Mouse (Mus musculus): Measurements from ENCODE around the gene Hoxa3.
A peak's percentile ranks its signal among the peaks of the same experiment; 100 is the strongest.

Hoxa3 gene

GRCm38 (mm10) chr6:52246916-52247315 lies 33.8 kb upstream of the Hoxa3 start:
- no peak for DNase-seq (ENCODE audit: low read depth, low spot score)

GRCm38 (mm10) chr6:52246403-52246803 lies 33.3 kb upstream of the Hoxa3 start:
- no peak for DNase-seq (ENCODE audit: low read depth, low spot score)

- DNase-seq (ENCODE audit: low read depth, low spot score), result no peak
These were observed 32.6 kb upstream of the Hoxa3 start, which contains the start of gene Hoxa11 for GRCm38 (mm10) chr6:52245757-52246142. Gene Hoxa11 (minus strand): TSS chr6:52245810.

- no peak for DNase-seq (ENCODE audit: low read depth, low spot score)
These were observed 32.1 kb upstream of the Hoxa3 start for GRCm38 (mm10) chr6:52245040-52245756.

GRCm38 (mm10) chr6:52244471-52245039 lies 31.4 kb upstream of the Hoxa3 start:
- no peak for DNase-seq (ENCODE audit: low read depth, low spot score)

- DNase-seq (ENCODE audit: low read depth, low spot score), result no peak
These were observed 30.6 kb upstream of the Hoxa3 start for GRCm38 (mm10) chr6:52243681-52244121.

GRCm38 (mm10) chr6:52242801-52243332 lies 29.7 kb upstream of the Hoxa3 start:
- DNase-seq (ENCODE audit: low read depth, low spot score), result no peak

- DNase-seq (ENCODE audit: low read depth, low spot score), result no peak
These were observed 28.0 kb upstream of the Hoxa3 start for GRCm38 (mm10) chr6:52241001-52241621.

- peak; percentile 35 for DNase-seq (ENCODE audit: low read depth, low spot score)
These were observed 27.4 kb upstream of the Hoxa3 start, which contains the start of gene Hoxa10 for GRCm38 (mm10) chr6:52240389-52241000. Gene Hoxa10 (minus strand): TSS chr6:52240854.

- no peak for DNase-seq (ENCODE audit: low read depth, low spot score)
These were observed 26.7 kb upstream of the Hoxa3 start for GRCm38 (mm10) chr6:52239625-52240388.

- DNase-seq (ENCODE audit: low read depth, low spot score), result no peak
These were observed 25.8 kb upstream of the Hoxa3 start for GRCm38 (mm10) chr6:52238976-52239375.

GRCm38 (mm10) chr6:52238155-52238545 lies 25.0 kb upstream of the Hoxa3 start:
- no peak for DNase-seq (ENCODE audit: low read depth, low spot score)

- no peak for DNase-seq (ENCODE audit: low read depth, low spot score)
These were observed 24.4 kb upstream of the Hoxa3 start for GRCm38 (mm10) chr6:52237346-52238154.

GRCm38 (mm10) chr6:52236806-52237205 lies 23.7 kb upstream of the Hoxa3 start:
- no peak for DNase-seq (ENCODE audit: low read depth, low spot score)

GRCm38 (mm10) chr6:52235866-52236265 lies 22.7 kb upstream of the Hoxa3 start:
- no peak for DNase-seq (ENCODE audit: low read depth, low spot score)

- DNase-seq (ENCODE audit: low read depth, low spot score), result no peak
These were observed 22.1 kb upstream of the Hoxa3 start for GRCm38 (mm10) chr6:52235267-52235666.

GRCm38 (mm10) chr6:52234428-52235140 lies 21.4 kb upstream of the Hoxa3 start:
- DNase-seq (ENCODE audit: low read depth, low spot score), result no peak

GRCm38 (mm10) chr6:52233546-52234427 lies 20.7 kb upstream of the Hoxa3 start:
- no peak for DNase-seq (ENCODE audit: low read depth, low spot score)

Data from brain, adult 2 months (tissue).